26 mouse cellular contexts compared by ENCODE assay signal in genomic region chr16:50707906-50708305, GRCm38 (mm10).
"Had no signal": no experiment of that assay in that cellular context is flagged by ENCODE, and none has a peak within 500 bp of the region (broad histone marks: within the 10 kb centered on the region; RNA-seq: fewer than 3 reads in every experiment).

No protein-coding gene starts in this region.

- ATAC-seq: hindbrain, postnatal 0 days; intestine, embryonic 16.5 days; liver, embryonic 12.5 days had no signal

- H3K9ac ChIP-seq: heart, embryonic 13.5 days; heart, embryonic 15.5 days; hindbrain, embryonic 13.5 days; hindbrain, embryonic 15.5 days; kidney, embryonic 15.5 days; limb, embryonic 13.5 days; limb, embryonic 15.5 days; liver, embryonic 12.5 days; liver, embryonic 14.5 days had no signal

- H3K27ac ChIP-seq: heart, adult 2 months; heart, embryonic 13.5 days; heart, embryonic 15.5 days; hindbrain, embryonic 13.5 days; hindbrain, embryonic 15.5 days; hindbrain, postnatal 0 days; kidney, embryonic 15.5 days; kidney, postnatal 0 days; limb, embryonic 13.5 days; limb, embryonic 15.5 days; liver, embryonic 12.5 days; liver, embryonic 14.5 days had no signal

- H3K4me2 ChIP-seq: heart, embryonic 11.5 days; heart, embryonic 13.5 days; heart, embryonic 15.5 days; hindbrain, embryonic 13.5 days; hindbrain, embryonic 15.5 days; kidney, embryonic 15.5 days; limb, embryonic 13.5 days; limb, embryonic 15.5 days; liver, embryonic 12.5 days had no signal

- H3K27me3 ChIP-seq: heart, embryonic 13.5 days; heart, embryonic 15.5 days; hindbrain, embryonic 13.5 days; hindbrain, embryonic 15.5 days; kidney, embryonic 15.5 days; limb, embryonic 13.5 days; limb, embryonic 15.5 days; liver, embryonic 12.5 days had no signal

- H3K4me1 ChIP-seq: heart, embryonic 13.5 days; heart, embryonic 15.5 days; hindbrain, embryonic 13.5 days; hindbrain, embryonic 15.5 days; kidney, embryonic 15.5 days; limb, embryonic 13.5 days; limb, embryonic 15.5 days; liver, embryonic 12.5 days had no signal

- H3K36me3 ChIP-seq: heart, embryonic 13.5 days; heart, embryonic 15.5 days; hindbrain, embryonic 13.5 days; hindbrain, embryonic 15.5 days; kidney, embryonic 15.5 days; limb, embryonic 13.5 days; limb, embryonic 15.5 days; liver, embryonic 12.5 days had no signal

- H3K9me3 ChIP-seq: heart, embryonic 13.5 days; heart, embryonic 15.5 days; hindbrain, embryonic 13.5 days; hindbrain, embryonic 15.5 days; kidney, embryonic 15.5 days; limb, embryonic 13.5 days; limb, embryonic 15.5 days; liver, embryonic 12.5 days had no signal

- DNase-seq: gastrocnemius, postnatal 14 days; gastrocnemius, postnatal 36 days; heart, adult 11 months; heart, adult 2 months; heart, postnatal 14 days; heart, postnatal 36 days; kidney, adult 11 months; kidney, adult 2 months; kidney, adult 9 months; kidney, postnatal 14 days; kidney, postnatal 36 days; layer of hippocampus, adult 9-11 months; layer of hippocampus, postnatal 36 days had no signal

- H3K4me3 ChIP-seq: heart, adult 2 months; heart, embryonic 13.5 days; heart, embryonic 15.5 days; hindbrain, embryonic 13.5 days; hindbrain, embryonic 15.5 days; kidney, embryonic 15.5 days; limb, embryonic 13.5 days; limb, embryonic 15.5 days; liver, embryonic 12.5 days had no signal
